Mouse (Mus musculus) C2C12 (cell line): ENCODE data around the gene Rnf149.

Experiments used
- CEBPB ChIP-seq: IDR thresholded peaks from one replicate; pipeline ENCODE4 v1.6.1; 2011; ENCODE audit warnings: low read depth, mild to moderate bottlenecking, control low read depth, moderate library complexity
- CTCF ChIP-seq: IDR thresholded peaks from one replicate; pipeline ENCODE4 v1.5.1; 2011; ENCODE audit not compliant: control insufficient read depth, insufficient read depth, insufficient read length
- MAX ChIP-seq: IDR thresholded peaks from one replicate; pipeline ENCODE4 v1.6.1; 2011; ENCODE audit warnings: mild to moderate bottlenecking, control low read depth
- MYOD1 ChIP-seq: IDR thresholded peaks from one replicate; pipeline ENCODE4 v1.6.1; 2011; ENCODE audit warnings: low read depth; ENCODE audit not compliant: control insufficient read depth, insufficient read length
- USF1 ChIP-seq: IDR thresholded peaks from one replicate; pipeline ENCODE4 v1.6.1; 2011; ENCODE audit warnings: low read depth, mild to moderate bottlenecking, control low read depth, moderate library complexity

DNA sequence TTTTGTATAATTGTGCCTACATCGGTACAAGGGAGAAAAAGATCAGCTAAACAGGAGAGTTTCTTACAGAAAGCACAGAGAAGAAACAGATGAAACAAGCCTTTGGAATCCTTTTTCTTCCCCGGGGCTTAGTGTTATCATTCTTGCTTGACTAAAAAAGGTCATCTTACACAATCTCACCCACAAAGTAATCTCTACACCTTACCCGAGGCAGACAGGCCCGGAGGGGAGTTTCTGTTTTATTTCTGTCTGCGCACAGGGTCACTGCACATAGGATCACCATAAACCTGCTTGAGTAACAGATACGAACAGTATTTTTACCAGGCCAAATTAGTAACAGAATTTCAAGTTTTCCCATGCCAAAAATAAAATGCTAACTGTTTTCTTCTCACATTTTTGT lies 5.6 kb downstream of the Rnf149 start:
- TF ChIP-seq CEBPB (no peak), USF1 (no peak), MAX (no peak), CTCF (no peak), MYOD1 (no peak)
